In genomic region chr2:129893231-129893630, GRCm38 (mm10) we compare ENCODE assay signal across 9 mouse cellular contexts.
DNase-seq lines count a peak whose midpoint lies in the region; ATAC-seq and TF ChIP-seq lines count a peak whose summit lies in the region.
"Had no signal": no experiment of that assay in that cellular context is flagged by ENCODE, and none has a peak within 500 bp of the region (broad histone marks: within the 10 kb centered on the region; RNA-seq: fewer than 3 reads in every experiment).

No protein-coding gene starts in this region.

- no peak for TF ChIP-seq CTCF in left cerebral cortex, adult 2 months (IDR thresholded peaks at IDR 0.05)

- WGBS in forebrain, embryonic 15.5 days: 65% methylated on average over 7 of the region's 7 CpGs
- WGBS in forebrain, embryonic 16.5 days: 55% methylated on average over 7 of the region's 7 CpGs

- H3K27ac ChIP-seq in forebrain, embryonic 15.5 days (replicated peaks): 0 out of 2 replicates have a peak overlapping the region, but pooled peaks have one; percentile 45
- no peak overlapping the region for H3K27ac ChIP-seq in forebrain, embryonic 16.5 days (ENCODE audit: low read length)
- peak overlapping the region; percentile 50 for H3K27ac ChIP-seq in left cerebral cortex, adult 2 months
- H3K27ac ChIP-seq: forebrain, embryonic 12.5 days had no signal

- H3K36me3 ChIP-seq in forebrain, embryonic 15.5 days: no peaks in the 10 kb centered on the region
- no peaks in the 10 kb centered on the region for H3K36me3 ChIP-seq in forebrain, embryonic 16.5 days (ENCODE audit: control insufficient read depth, insufficient read depth)
- H3K36me3 ChIP-seq: forebrain, embryonic 12.5 days had no signal

- no peak overlapping the region for H3K4me2 ChIP-seq in forebrain, embryonic 15.5 days (replicated peaks)
- no peak overlapping the region for H3K4me2 ChIP-seq in forebrain, embryonic 16.5 days (ENCODE audit: low read length)
- H3K4me2 ChIP-seq: forebrain, embryonic 12.5 days had no signal

- H3K4me1 ChIP-seq in forebrain, embryonic 15.5 days: peaks cover 3% of the 10 kb centered on the region; the same call in 1 of the 2 replicates
- peaks cover 6% of the 10 kb centered on the region for H3K4me1 ChIP-seq in forebrain, embryonic 16.5 days (replicated peaks; ENCODE audit: control insufficient read depth, insufficient read depth, low read length)
- H3K4me1 ChIP-seq: forebrain, embryonic 12.5 days had no signal

- H3K27me3 ChIP-seq in forebrain, embryonic 15.5 days: no peaks in the 10 kb centered on the region
- no peaks in the 10 kb centered on the region for H3K27me3 ChIP-seq in forebrain, embryonic 16.5 days (replicated peaks; ENCODE audit: control insufficient read depth, insufficient read depth, low read length)
- H3K27me3 ChIP-seq: forebrain, embryonic 12.5 days had no signal

- ATAC-seq in forebrain, embryonic 15.5 days (replicated peaks): no peak
- ATAC-seq in forebrain, embryonic 16.5 days: no peak
- ATAC-seq in granulocyte monocyte progenitor cell, adult 5-6 weeks (replicated peaks; ENCODE audit: poor library complexity, severe bottlenecking): peak; percentile 83

- intact Hi-C loops in left cerebral cortex, adult 2 months (cut with DNase I): no loop called here
- intact Hi-C loops in left cerebral cortex, postnatal 4 days (cut with DNase I): no loop called here

- H3K9me3 ChIP-seq in forebrain, embryonic 15.5 days: no peaks in the 10 kb centered on the region
- H3K9me3 ChIP-seq in forebrain, embryonic 16.5 days (ENCODE audit: control insufficient read depth, low read length): peaks cover 3% of the 10 kb centered on the region

- no peak overlapping the region for H3K4me3 ChIP-seq in forebrain, embryonic 15.5 days
- no peak overlapping the region for H3K4me3 ChIP-seq in forebrain, embryonic 16.5 days (replicated peaks; ENCODE audit: low read length)
- no peak overlapping the region for H3K4me3 ChIP-seq in left cerebral cortex, adult 2 months
- H3K4me3 ChIP-seq: forebrain, embryonic 12.5 days had no signal

- DNase-seq in left cerebral cortex, adult 2 months (ENCODE audit: extremely low spot score in 1 of 2, low spot score in 2 of 2): no peak
- no peak for DNase-seq in left cerebral cortex, postnatal 4 days
- DNase-seq in lung, postnatal 4 days: peak; percentile 51 to 58
- no peak for DNase-seq in Muller cell, postnatal 12 days (ENCODE audit: inconsistent ontology term)
- DNase-seq in testis, postnatal 14 days (ENCODE audit: low spot score): no peak

- H3K9ac ChIP-seq in forebrain, embryonic 15.5 days (replicated peaks): no peak overlapping the region
- no peak overlapping the region for H3K9ac ChIP-seq in forebrain, embryonic 16.5 days (replicated peaks; ENCODE audit: low read depth, low read length)
- H3K9ac ChIP-seq: forebrain, embryonic 12.5 days had no signal

Comparison
In these comparisons a context has a peak if more than half of its experiments do, and no peak if none do; other contexts are left out.
1. DNase-seq: peak in lung, postnatal 4 days (2 of 2); none in left cerebral cortex, adult 2 months (0 of 2), left cerebral cortex, postnatal 4 days (single experiment), Muller cell, postnatal 12 days (single experiment) and testis, postnatal 14 days (single experiment).